Mouse (Mus musculus) neural tube, postnatal 0 days (tissue): ENCODE measurements around the gene 4930562C15Rik. TPM values are rescaled to one million over a fixed set of nuclear protein-coding genes. Genes with fewer than 3 reads are reported as not detected.

Experiments used
- polyA plus RNA-seq: library from polyadenylated mRNA; unstranded; fragments of >200 nt; fragmentation: Nextera tagmentation; extraction: Ambion mirVana; gene quantifications from 2 replicates; pipeline ENCODE4 v1.2.1, GENCODE M21; 2015

Gene 4930562C15Rik
- polyA plus RNA-seq = 0.17 and 0.25 TPM in 2 replicates

GRCm38 (mm10) chr16:4835191-4835590, at the start of gene 4930562C15Rik:
Gene 4930562C15Rik (plus strand): TSS chr16:4835416.

GRCm38 (mm10) chr16:4789810-4790559, 45.2 kb upstream of the 4930562C15Rik start, which contains the start of gene Cdip1:
Gene Cdip1 (minus strand): TSS chr16:4790292.

GRCm38 (mm10) chr16:4880136-4880825, 45.1 kb downstream of the 4930562C15Rik start, which contains the start of gene Ubald1:
Gene Ubald1 (minus strand): TSS chr16:4880315.

GRCm38 (mm10) chr16:4885760-4886689, 50.8 kb downstream of the 4930562C15Rik start, which contains the start of gene Mgrn1:
Gene Mgrn1 (plus strand): TSS chr16:4886249.

Other genes starting within 250 kb of the 4930562C15Rik start
- gene Glis2, start 240.7 kb upstream of the 4930562C15Rik start, polyA plus RNA-seq = 14.4 and 23.1 TPM in 2 replicates
- 164 and 170 TPM in 2 replicates for gene Pam16, start 210.4 kb upstream of the 4930562C15Rik start, polyA plus RNA-seq
- gene Vasn, start 195.5 kb upstream of the 4930562C15Rik start, polyA plus RNA-seq = 6.2 and 6.6 TPM in 2 replicates
- gene Dnaja3, start 195.4 kb upstream of the 4930562C15Rik start, polyA plus RNA-seq = 66.7 and 68.1 TPM in 2 replicates
- gene Coro7, start 155.6 kb upstream of the 4930562C15Rik start, polyA plus RNA-seq = 26.9 and 29.1 TPM in 2 replicates
- 31.2 and 33.7 TPM in 2 replicates for gene Nmral1, start 116.1 kb upstream of the 4930562C15Rik start, polyA plus RNA-seq
- 111 and 120 TPM in 2 replicates for gene Hmox2, start 109.1 kb upstream of the 4930562C15Rik start, polyA plus RNA-seq
- gene Cdip1, start 45.1 kb upstream of the 4930562C15Rik start, polyA plus RNA-seq = 144 and 152 TPM in 2 replicates
- gene Ubald1, start 44.9 kb downstream of the 4930562C15Rik start, polyA plus RNA-seq = 69.2 and 80.2 TPM in 2 replicates
- gene Mgrn1, start 50.8 kb downstream of the 4930562C15Rik start, polyA plus RNA-seq = 118 and 134 TPM in 2 replicates
- gene Nudt16l1, start 103.3 kb downstream of the 4930562C15Rik start, polyA plus RNA-seq = 131 and 133 TPM in 2 replicates
- gene Anks3, start 128.8 kb downstream of the 4930562C15Rik start, polyA plus RNA-seq = 39.5 and 54.6 TPM in 2 replicates
- gene Sept12, start 162.4 kb downstream of the 4930562C15Rik start, polyA plus RNA-seq = not detected in 2 replicates
- not detected in 2 replicates for gene Smim22, start 171.9 kb downstream of the 4930562C15Rik start, polyA plus RNA-seq
- 150 and 178 TPM in 2 replicates for gene Rogdi, start 178.1 kb downstream of the 4930562C15Rik start, polyA plus RNA-seq
- 117 and 125 TPM in 2 replicates for gene Glyr1, start 214.4 kb downstream of the 4930562C15Rik start, polyA plus RNA-seq
- 8.8 and 9.1 TPM in 2 replicates for gene Ubn1, start 214.6 kb downstream of the 4930562C15Rik start, polyA plus RNA-seq